Mouse (Mus musculus) erythroblast, embryonic 14.5 days (primary cell): Measurements from ENCODE around the gene Maml3. TPM values are rescaled to one million over a fixed set of nuclear protein-coding genes. Genes with fewer than 3 reads are reported as not detected.

Experiments
- H3K27me3 ChIP-seq: 2 replicates; pipeline ENCODE4 v1.6.1; 2012; ENCODE audit warnings: inconsistent platforms; ENCODE audit not compliant: control insufficient read depth
- H3K36me3 ChIP-seq: 2 replicates; pipeline ENCODE4 v1.6.1; 2012; ENCODE audit warnings: mild to moderate bottlenecking, inconsistent platforms; ENCODE audit not compliant: control insufficient read depth
- H3K4me1 ChIP-seq: 2 replicates; pipeline ENCODE4 v1.6.1; 2012; ENCODE audit warnings: inconsistent platforms; ENCODE audit not compliant: control insufficient read depth
- H3K4me3 ChIP-seq: replicated peaks from 2 replicates; pipeline ENCODE3; 2012; ENCODE audit warnings: moderate library complexity, mild to moderate bottlenecking, inconsistent platforms
- H3K9me3 ChIP-seq: 2 replicates; pipeline ENCODE4 v1.6.1; 2012; ENCODE audit warnings: low read length, inconsistent platforms, mixed read lengths; ENCODE audit not compliant: control insufficient read depth
- GATA1 ChIP-seq: IDR thresholded peaks from 2 replicates; pipeline ENCODE4 v1.6.1; 2012; ENCODE audit warnings: low read length, inconsistent platforms, mixed read lengths
- TAL1 ChIP-seq: IDR thresholded peaks from 3 replicates; pipeline ENCODE4 v1.6.1; 2012; ENCODE audit warnings: low read length, inconsistent platforms, mixed read lengths
- polyA plus RNA-seq: library from polyadenylated mRNA; stranded (reverse); fragments of >175 nt; gene quantifications from 2 replicates; pipeline ENCODE4 v1.2.3, GENCODE M21; 2012

The Maml3 gene
- polyA plus RNA-seq, 1 experiment: 0.04 TPM

DNA sequence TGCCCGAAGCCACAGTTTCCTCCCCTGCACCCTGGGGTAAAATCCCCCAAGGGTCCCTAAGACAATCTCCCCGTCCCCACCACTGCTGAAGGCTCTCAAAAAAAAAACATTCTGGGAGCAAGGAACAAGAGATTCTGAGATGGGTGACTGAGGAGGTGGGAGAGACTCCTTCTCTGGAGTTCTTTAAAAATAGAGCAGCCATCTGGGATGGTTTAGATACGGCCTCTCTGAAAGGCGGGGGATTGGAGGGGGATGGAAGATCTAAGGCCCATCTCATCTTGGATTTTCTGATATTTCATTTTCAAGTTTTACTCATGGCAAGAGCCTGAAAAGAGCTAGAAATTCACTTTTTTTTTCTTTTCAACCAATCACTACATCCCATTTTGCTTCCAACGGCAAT lies 219.4 kb downstream of the Maml3 start:
- peaks cover 7% of the 10 kb centered on the region for H3K27me3 ChIP-seq
- no peaks in the 10 kb centered on the region for H3K9me3 ChIP-seq
- H3K4me1 ChIP-seq: peaks cover 16% of the 10 kb centered on the region
- no peak overlapping the region for H3K4me3 ChIP-seq
- TF ChIP-seq GATA1: no peak
- no peak for TF ChIP-seq TAL1
- no peaks in the 10 kb centered on the region for H3K36me3 ChIP-seq

DNA sequence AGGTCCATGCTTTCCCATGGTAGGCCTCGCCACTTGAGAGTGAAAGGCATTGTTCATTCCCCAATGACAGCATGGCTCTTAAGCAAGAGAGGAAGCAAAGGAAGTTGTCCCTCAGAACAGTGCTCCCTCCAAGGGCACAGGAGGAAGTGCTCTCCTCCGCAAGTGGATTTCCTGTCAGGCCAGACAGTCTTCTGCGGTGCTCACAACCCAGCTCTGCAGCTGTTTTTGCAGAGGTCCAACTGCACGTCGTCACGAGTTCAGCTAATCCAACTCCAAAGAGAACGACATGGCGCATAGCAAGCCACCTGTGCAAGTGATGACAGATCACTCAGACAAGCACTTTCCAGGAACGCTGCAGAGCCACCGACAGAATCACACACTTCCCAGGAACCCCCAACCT lies 222.9 kb downstream of the Maml3 start:
- no peaks in the 10 kb centered on the region for H3K27me3 ChIP-seq
- H3K4me1 ChIP-seq: peaks cover 34% of the 10 kb centered on the region
- H3K4me3 ChIP-seq: no peak overlapping the region
- no peaks in the 10 kb centered on the region for H3K36me3 ChIP-seq
- TF ChIP-seq TAL1 (no peak), GATA1 (no peak)
- H3K9me3 ChIP-seq: no peaks in the 10 kb centered on the region

DNA sequence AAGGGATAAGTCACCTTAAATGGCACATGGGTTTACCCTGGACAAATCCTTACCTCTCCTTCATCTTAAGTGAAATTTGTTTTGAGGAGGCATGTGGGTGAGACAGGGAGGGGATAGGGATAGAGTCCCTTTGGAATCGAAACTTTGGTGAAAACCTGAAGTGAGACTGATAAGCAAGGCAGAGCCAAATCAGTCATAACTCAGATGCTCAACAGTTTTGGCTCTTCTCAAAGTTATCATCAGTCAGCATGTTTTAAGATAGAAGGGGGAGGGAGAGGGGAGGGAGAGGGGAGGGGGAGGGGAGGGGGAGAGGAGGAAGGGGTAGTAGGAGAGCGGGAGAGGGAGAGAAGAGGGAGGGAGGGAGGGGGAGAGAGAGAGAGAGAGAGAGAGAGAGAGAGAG lies 223.5 kb downstream of the Maml3 start:
- no peak overlapping the region for H3K4me3 ChIP-seq
- no peaks in the 10 kb centered on the region for H3K36me3 ChIP-seq
- no peaks in the 10 kb centered on the region for H3K9me3 ChIP-seq
- TF ChIP-seq GATA1 (no peak), TAL1 (no peak)
- peaks cover 34% of the 10 kb centered on the region for H3K4me1 ChIP-seq
- no peaks in the 10 kb centered on the region for H3K27me3 ChIP-seq

DNA sequence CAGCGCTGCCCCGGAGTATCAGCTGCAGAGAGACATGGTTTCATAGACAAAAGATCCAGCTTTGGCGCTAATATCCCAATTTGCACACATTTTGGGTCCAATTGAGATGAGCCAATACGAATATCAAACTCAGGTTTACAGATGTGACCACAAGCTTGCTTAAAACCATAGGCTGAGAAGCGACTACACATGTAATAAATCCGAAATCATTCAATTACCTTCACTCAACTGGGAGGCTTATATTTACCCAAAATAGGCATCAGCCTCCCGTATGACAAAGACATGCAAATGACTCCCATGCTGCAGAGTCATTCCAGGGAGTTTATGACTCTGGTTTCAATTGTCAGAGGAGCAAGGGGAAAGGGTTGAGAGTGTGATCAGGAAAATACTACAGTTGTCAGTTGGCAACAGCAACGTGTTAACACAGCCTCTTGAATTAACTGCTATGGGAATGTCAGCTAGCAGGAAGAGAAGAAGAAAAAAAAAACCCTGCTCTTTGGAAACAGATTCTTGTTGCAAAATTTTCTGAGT lies 224.3 kb downstream of the Maml3 start:
- Histone ChIP-seq H3K4me1 (peaks cover 34% of the 10 kb centered on the region), H3K27me3 (no peaks in the 10 kb centered on the region), H3K36me3 (no peaks in the 10 kb centered on the region), H3K9me3 (no peaks in the 10 kb centered on the region), H3K4me3 (no peak overlapping the region)
- TF ChIP-seq GATA1: no peak
- no peak for TF ChIP-seq TAL1

DNA sequence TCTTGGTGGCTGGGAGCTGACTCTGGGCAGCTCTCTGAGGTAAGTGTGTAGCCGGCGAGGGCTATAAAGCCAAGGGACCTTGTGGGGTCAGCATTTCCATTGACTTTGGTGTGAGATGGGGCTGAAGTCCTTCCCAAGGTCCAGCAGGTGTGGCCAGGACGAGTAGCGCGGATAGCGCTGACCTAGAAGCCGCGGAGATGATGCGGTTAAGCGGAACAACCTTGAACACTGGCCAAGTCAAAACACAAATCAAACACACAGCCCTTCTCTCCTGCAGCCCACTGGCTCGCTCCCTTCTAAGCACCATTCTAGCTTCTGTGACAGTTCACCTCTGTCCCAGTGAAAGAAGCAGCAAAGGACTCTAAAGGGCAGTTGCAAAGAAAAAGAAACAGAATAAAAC lies 225.7 kb downstream of the Maml3 start:
- H3K36me3 ChIP-seq: no peaks in the 10 kb centered on the region
- no peaks in the 10 kb centered on the region for H3K27me3 ChIP-seq
- no peaks in the 10 kb centered on the region for H3K9me3 ChIP-seq
- TF ChIP-seq TAL1 (no peak), GATA1 (no peak)
- no peak overlapping the region for H3K4me3 ChIP-seq
- H3K4me1 ChIP-seq: peaks cover 32% of the 10 kb centered on the region

DNA sequence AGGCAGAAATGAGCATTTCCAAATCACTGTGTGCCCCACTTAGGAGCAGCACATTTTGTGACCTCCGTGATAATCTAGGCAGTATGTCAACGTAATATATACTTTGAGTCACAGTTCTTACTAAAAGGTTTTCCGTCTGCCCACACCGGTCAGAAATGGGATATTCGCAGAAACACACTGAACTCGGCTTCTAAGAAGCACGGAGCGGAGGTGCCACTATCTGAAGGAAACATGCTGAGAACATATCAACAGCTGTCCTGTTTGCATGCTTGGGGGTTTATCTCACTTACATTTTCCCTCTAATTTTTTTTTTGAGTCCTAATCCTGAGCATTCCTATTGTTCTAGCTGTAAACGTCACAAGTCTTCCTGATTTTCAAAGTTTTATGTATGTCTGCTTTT lies 226.3 kb downstream of the Maml3 start:
- Histone ChIP-seq H3K27me3 (no peaks in the 10 kb centered on the region), H3K4me3 (no peak overlapping the region)

DNA sequence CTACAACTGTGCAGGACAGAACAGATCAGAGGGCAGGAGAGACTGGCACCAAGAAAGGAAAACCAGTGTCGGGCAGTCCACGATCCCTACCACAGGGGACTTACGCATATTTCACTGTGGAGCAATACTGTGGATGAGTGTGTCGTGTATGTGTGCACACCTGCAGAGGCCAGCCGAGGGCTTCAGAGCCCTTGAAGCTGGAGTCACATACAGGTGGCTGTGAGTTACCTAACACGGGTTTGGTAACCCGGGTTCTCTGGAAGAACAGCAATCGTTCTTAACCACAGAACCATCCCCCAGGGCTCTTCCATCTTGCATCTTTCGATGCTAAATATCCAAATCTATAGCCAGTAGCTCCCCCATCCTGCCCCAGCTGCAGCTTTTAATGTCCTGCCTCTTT lies 228.1 kb downstream of the Maml3 start:
- TF ChIP-seq TAL1: no peak
- TF ChIP-seq GATA1: no peak
- H3K4me1 ChIP-seq: peaks cover 26% of the 10 kb centered on the region
- H3K27me3 ChIP-seq: no peaks in the 10 kb centered on the region
- H3K4me3 ChIP-seq: no peak overlapping the region
- H3K36me3 ChIP-seq: no peaks in the 10 kb centered on the region
- H3K9me3 ChIP-seq: no peaks in the 10 kb centered on the region

More for the DNA sequence above, 226.3 kb downstream of the Maml3 start:
- TF ChIP-seq GATA1: no peak
- no peak for TF ChIP-seq TAL1
- H3K36me3 ChIP-seq: no peaks in the 10 kb centered on the region
- no peaks in the 10 kb centered on the region for H3K9me3 ChIP-seq
- H3K4me1 ChIP-seq: peaks cover 32% of the 10 kb centered on the region

DNA sequence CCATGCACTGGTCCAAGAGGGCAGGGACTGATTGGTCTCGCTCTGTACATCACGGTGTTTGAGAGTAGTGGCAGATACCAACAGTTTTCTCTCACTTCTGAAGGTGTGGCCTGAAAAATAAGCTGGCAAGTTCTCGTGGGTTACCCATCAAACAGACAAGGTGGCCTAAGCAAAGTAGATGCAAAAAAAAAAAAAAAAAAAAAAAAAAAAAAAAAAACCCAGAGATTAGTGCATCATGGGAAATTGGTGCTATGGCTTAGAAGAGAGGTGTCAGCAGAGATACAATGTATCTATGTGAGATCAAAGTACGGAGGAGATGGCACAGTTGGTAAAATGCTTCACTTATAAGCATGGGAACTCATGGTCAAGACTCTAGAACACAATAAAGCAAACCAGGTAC lies 229.2 kb downstream of the Maml3 start:
- H3K36me3 ChIP-seq: no peaks in the 10 kb centered on the region
- peaks cover 20% of the 10 kb centered on the region for H3K4me1 ChIP-seq
- TF ChIP-seq TAL1: peak; percentile 22; the same call in 1 of the 3 replicates
- no peak for TF ChIP-seq GATA1
- H3K4me3 ChIP-seq: no peak overlapping the region
- H3K27me3 ChIP-seq: no peaks in the 10 kb centered on the region
- H3K9me3 ChIP-seq: no peaks in the 10 kb centered on the region

DNA sequence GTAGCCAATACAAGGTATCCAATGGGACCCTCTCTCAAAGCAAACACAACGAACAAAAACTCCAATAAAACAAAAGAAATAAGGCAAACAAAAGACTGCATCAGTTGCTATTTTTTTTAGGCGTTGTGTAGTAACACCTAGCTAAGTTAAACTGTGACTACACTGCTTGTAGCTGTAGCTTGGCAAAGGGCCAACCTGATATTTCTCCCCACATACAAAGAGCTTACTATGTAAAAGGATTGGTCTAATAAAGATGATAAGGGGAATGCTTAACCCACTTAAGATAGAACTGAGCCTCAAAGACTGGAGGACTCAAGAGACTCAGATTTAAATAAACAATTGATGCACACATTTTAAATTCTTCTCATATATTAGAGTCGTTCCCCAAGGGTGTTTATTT lies 230.6 kb downstream of the Maml3 start:
- no peak for TF ChIP-seq GATA1
- TF ChIP-seq TAL1: no peak
- H3K4me3 ChIP-seq: no peak overlapping the region
- peaks cover 16% of the 10 kb centered on the region for H3K4me1 ChIP-seq
- no peaks in the 10 kb centered on the region for H3K9me3 ChIP-seq
- H3K27me3 ChIP-seq: no peaks in the 10 kb centered on the region
- H3K36me3 ChIP-seq: no peaks in the 10 kb centered on the region

DNA sequence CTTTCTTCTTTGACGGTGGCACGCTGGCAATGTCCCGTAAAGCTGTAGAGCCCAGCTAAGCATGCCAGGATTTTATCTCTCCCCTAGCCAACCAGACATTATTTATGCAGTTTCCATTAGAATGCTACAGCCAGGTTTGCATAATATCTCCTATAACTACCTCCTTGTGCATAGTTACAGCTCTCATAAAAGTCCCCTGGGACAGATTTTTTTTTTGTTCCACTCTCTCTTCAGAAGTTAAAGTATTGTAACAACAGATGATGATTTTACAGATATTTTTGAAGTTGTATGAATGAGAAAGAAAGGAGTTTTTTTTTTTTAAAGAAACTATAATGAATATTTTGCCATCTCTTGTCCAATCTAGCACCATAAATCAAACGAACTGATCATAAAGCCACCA lies 232.1 kb downstream of the Maml3 start:
- TF ChIP-seq TAL1 (no peak), GATA1 (no peak)
- H3K27me3 ChIP-seq: no peaks in the 10 kb centered on the region
- no peaks in the 10 kb centered on the region for H3K9me3 ChIP-seq
- H3K36me3 ChIP-seq: no peaks in the 10 kb centered on the region
- H3K4me1 ChIP-seq: peaks cover 1% of the 10 kb centered on the region
- no peak overlapping the region for H3K4me3 ChIP-seq
